Mouse (Mus musculus) forebrain, embryonic 10.5 days (tissue): ENCODE measurements at regions not wholly inside any gene's neighbourhood (a gene's known extent, or its start where the extent isn't known, plus 50 kb on each side); places are given as distances from the start of the nearest gene placed in this dataset.
"Not testable (repeated sequence)": the region's sequence is repeated elsewhere in the genome, so short reads cannot be mapped to it uniquely, and the experiment has no call there.

Source experiments
- DNase-seq: peaks from one replicate; pipeline ENCODE4 v3.0.0-alpha.2; 2017; ENCODE audit warnings: low spot score; ENCODE audit errors: extremely low spot score
- H3K27ac ChIP-seq: fragments of 300-500 bp; sonication (generic); 2 replicates; pipeline ENCODE4 v1.5.1; 2016; ENCODE audit warnings: mild to moderate bottlenecking
- H3K27me3 ChIP-seq: fragments of 300-500 bp; sonication (generic); 2 replicates; pipeline ENCODE4 v1.6.1; 2016; ENCODE audit warnings: mild to moderate bottlenecking; ENCODE audit not compliant: poor library complexity, severe bottlenecking
- H3K36me3 ChIP-seq: fragments of 300-500 bp; sonication (generic); replicated peaks from 2 replicates; pipeline ENCODE4 v1.6.1; 2016; ENCODE audit warnings: mild to moderate bottlenecking, moderate library complexity
- H3K4me1 ChIP-seq: fragments of 300-500 bp; sonication (generic); 2 replicates; pipeline ENCODE4 v1.6.1; 2016
- H3K4me3 ChIP-seq: fragments of 300-500 bp; sonication (generic); 2 replicates; pipeline ENCODE4 v1.5.1; 2016; ENCODE audit warnings: mild to moderate bottlenecking, moderate library complexity
- H3K9me3 ChIP-seq: fragments of 300-500 bp; sonication (generic); 2 replicates; pipeline ENCODE4 v1.6.1; 2016; ENCODE audit warnings: mild to moderate bottlenecking, moderate library complexity
- WGBS: fragments of 180-500 bp; shearing (Covaris S2); methylation state at CpG from one replicate; pipeline ENCODE4 v1.1.7; 2016; 5-methylcytosine and 5-hydroxymethylcytosine counted together

GRCm38 (mm10) chr3:40398184-40398583 lies 132.9 kb upstream of the Intu start:
- peaks cover 12% of the 10 kb centered on the region for H3K4me1 ChIP-seq
- no peaks in the 10 kb centered on the region for H3K27me3 ChIP-seq
- H3K36me3 ChIP-seq, result no peaks in the 10 kb centered on the region
- WGBS, result 90% methylated on average over 12 of the region's 12 CpGs
- DNase-seq, result no peak
- no peak overlapping the region for H3K27ac ChIP-seq
- H3K4me3 ChIP-seq, result no peak overlapping the region
- no peaks in the 10 kb centered on the region for H3K9me3 ChIP-seq

GRCm38 (mm10) chr3:40403402-40403801 lies 127.7 kb upstream of the Intu start:
- DNase-seq, result no peak
- H3K27me3 ChIP-seq, result no peaks in the 10 kb centered on the region
- H3K4me1 ChIP-seq, result no peaks in the 10 kb centered on the region
- H3K4me3 ChIP-seq, result no peak overlapping the region
- no peaks in the 10 kb centered on the region for H3K9me3 ChIP-seq
- WGBS, result 80% methylated on average over 4 of the region's 4 CpGs
- no peaks in the 10 kb centered on the region for H3K36me3 ChIP-seq
- no peak overlapping the region for H3K27ac ChIP-seq

GRCm38 (mm10) chr3:40405095-40405948 lies 125.8 kb upstream of the Intu start:
- WGBS, result 86% methylated on average over 18 of the region's 18 CpGs
- peak overlapping the region; percentile 44; the same call in 1 of the 2 replicates for H3K27ac ChIP-seq
- H3K9me3 ChIP-seq, result no peaks in the 10 kb centered on the region
- no peak overlapping the region for H3K4me3 ChIP-seq
- no peaks in the 10 kb centered on the region for H3K36me3 ChIP-seq
- H3K4me1 ChIP-seq, result peaks cover 8% of the 10 kb centered on the region
- no peaks in the 10 kb centered on the region for H3K27me3 ChIP-seq
- no peak for DNase-seq

- Histone ChIP-seq H3K4me3 (no peak overlapping the region), H3K4me1 (peaks cover 8% of the 10 kb centered on the region), H3K27ac (no peak overlapping the region), H3K36me3 (no peaks in the 10 kb centered on the region), H3K27me3 (no peaks in the 10 kb centered on the region), H3K9me3 (no peaks in the 10 kb centered on the region)
- DNase-seq, result no peak
- WGBS, result 86% methylated on average over 2 of the region's 2 CpGs
These were observed 125.2 kb upstream of the Intu start for GRCm38 (mm10) chr3:40405949-40406236.

GRCm38 (mm10) chr3:40408921-40409488 lies 122.1 kb upstream of the Intu start:
- Histone ChIP-seq H3K4me3 (no peak overlapping the region), H3K4me1 (peaks cover 15% of the 10 kb centered on the region), H3K9me3 (no peaks in the 10 kb centered on the region), H3K27ac (peak overlapping the region; percentile 45; the same call in 1 of the 2 replicates), H3K27me3 (no peaks in the 10 kb centered on the region), H3K36me3 (no peaks in the 10 kb centered on the region)
- no peak for DNase-seq
- 56% methylated on average over 5 of the region's 5 CpGs for WGBS

- no peak for DNase-seq
- WGBS, result 85% methylated on average over 4 of the region's 4 CpGs
These were observed 120.3 kb upstream of the Intu start for GRCm38 (mm10) chr3:40410749-40411310.

GRCm38 (mm10) chr3:40425183-40425844 lies 105.8 kb upstream of the Intu start:
- H3K4me3 ChIP-seq, H3K4me1 ChIP-seq, DNase-seq, H3K27ac ChIP-seq, H3K9me3 ChIP-seq, H3K27me3 ChIP-seq, H3K36me3 ChIP-seq: not testable (repeated sequence)
- WGBS, result 65% methylated on average over 18 of the region's 18 CpGs

More at GRCm38 (mm10) chr3:40410749-40411310, 120.3 kb upstream of the Intu start:
- no peaks in the 10 kb centered on the region for H3K27me3 ChIP-seq
- H3K4me3 ChIP-seq, result no peak overlapping the region
- H3K36me3 ChIP-seq, result no peaks in the 10 kb centered on the region
- H3K9me3 ChIP-seq, result no peaks in the 10 kb centered on the region
- no peak overlapping the region for H3K27ac ChIP-seq
- peaks cover 15% of the 10 kb centered on the region for H3K4me1 ChIP-seq

GRCm38 (mm10) chr3:40426070-40426469 lies 105.0 kb upstream of the Intu start:
- H3K4me1 ChIP-seq, result 0 out of 2 replicates have a peak, but pooled peaks cover 6% of the 10 kb centered on the region

GRCm38 (mm10) chr3:40428021-40428420 lies 103.1 kb upstream of the Intu start:
- H3K9me3 ChIP-seq, result no peaks in the 10 kb centered on the region
- H3K27ac ChIP-seq, result no peak overlapping the region

More at GRCm38 (mm10) chr3:40426070-40426469, 105.0 kb upstream of the Intu start:
- DNase-seq, result no peak
- Histone ChIP-seq H3K27me3 (no peaks in the 10 kb centered on the region), H3K4me3 (no peak overlapping the region), H3K9me3 (no peaks in the 10 kb centered on the region), H3K27ac (no peak overlapping the region), H3K36me3 (no peaks in the 10 kb centered on the region)
- 94% methylated on average over 4 of the region's 4 CpGs for WGBS

GRCm38 (mm10) chr3:40438251-40438650 lies 92.8 kb upstream of the Intu start:
- Histone ChIP-seq H3K27ac (no peak overlapping the region), H3K27me3 (no peaks in the 10 kb centered on the region), H3K4me1 (peaks cover 9% of the 10 kb centered on the region), H3K36me3 (no peaks in the 10 kb centered on the region), H3K9me3 (no peaks in the 10 kb centered on the region), H3K4me3 (no peak overlapping the region)
- no peak for DNase-seq
- WGBS, result 92% methylated on average over 4 of the region's 4 CpGs

More at GRCm38 (mm10) chr3:40428021-40428420, 103.1 kb upstream of the Intu start:
- Histone ChIP-seq H3K4me3 (no peak overlapping the region), H3K4me1 (0 out of 2 replicates have a peak, but pooled peaks cover 6% of the 10 kb centered on the region), H3K27me3 (no peaks in the 10 kb centered on the region), H3K36me3 (no peaks in the 10 kb centered on the region)
- DNase-seq, result no peak
- 84% methylated on average over 5 of the region's 5 CpGs for WGBS

GRCm38 (mm10) chr3:40441092-40442036 lies 89.7 kb upstream of the Intu start:
- peak overlapping the region; percentile 72 for H3K27ac ChIP-seq
- H3K9me3 ChIP-seq, result no peaks in the 10 kb centered on the region
- no peaks in the 10 kb centered on the region for H3K36me3 ChIP-seq
- no peak overlapping the region for H3K4me3 ChIP-seq
- no peak for DNase-seq
- 65% methylated on average over 14 of the region's 14 CpGs for WGBS
- no peaks in the 10 kb centered on the region for H3K27me3 ChIP-seq
- peaks cover 22% of the 10 kb centered on the region for H3K4me1 ChIP-seq
